ENCODE assay signal across 9 mouse cellular contexts in the genomic region with DNA sequence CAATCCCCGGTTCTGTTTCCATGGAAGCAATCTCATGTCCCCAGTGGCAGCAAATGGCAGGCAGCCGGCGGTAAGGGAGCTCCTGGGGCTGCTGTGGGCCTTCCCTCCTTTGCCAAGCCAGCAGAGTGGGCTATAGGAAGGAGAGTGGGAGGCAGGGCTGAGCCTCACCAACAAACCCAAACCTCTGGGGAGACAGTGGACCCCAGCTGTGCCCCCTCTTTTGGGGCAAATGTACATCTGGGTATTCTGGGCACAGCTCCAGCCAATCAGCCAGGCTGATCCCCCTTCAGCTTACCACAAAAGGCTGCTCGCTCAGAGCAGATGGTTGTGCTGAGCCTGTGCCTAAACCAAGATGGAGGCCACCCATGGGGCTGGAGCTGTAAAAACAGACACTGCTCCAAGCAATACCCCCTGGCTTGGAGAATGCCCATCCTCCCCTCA.
A peak's percentile ranks its signal among the peaks of the same experiment; 100 is the strongest.
DNase-seq lines count a peak whose midpoint lies in the region; ATAC-seq and TF ChIP-seq lines count a peak whose summit lies in the region.
"Had no signal": no experiment of that assay in that cellular context is flagged by ENCODE, and none has a peak within 500 bp of the region (broad histone marks: within the 10 kb centered on the region; RNA-seq: fewer than 3 reads in every experiment).

No protein-coding gene starts in this region.

- TF ChIP-seq CTCF in lung, adult 2 months (IDR thresholded peaks at IDR 0.05; ENCODE audit: insufficient read depth, low read length): no peak

- 55% methylated on average over 4 of the region's 4 CpGs for WGBS in forebrain, embryonic 11.5 days
- WGBS in forebrain, embryonic 10.5 days: 74% methylated on average over 4 of the region's 4 CpGs
- WGBS in embryonic facial prominence, embryonic 12.5 days: 30% methylated on average over 4 of the region's 4 CpGs
- 47% methylated on average over 4 of the region's 4 CpGs for WGBS in midbrain, embryonic 11.5 days
- 44% methylated on average over 4 of the region's 4 CpGs for WGBS in lung, adult 2 months

- DNase-seq in forebrain, embryonic 11.5 days (ENCODE audit: low spot score): peak; percentile 56
- DNase-seq in forebrain, embryonic 10.5 days (ENCODE audit: extremely low spot score, low spot score): no peak
- peak; percentile 66 for DNase-seq in heart, postnatal 4 days
- no peak for DNase-seq in midbrain, embryonic 11.5 days (ENCODE audit: low spot score, missing footprints)
- DNase-seq in lung, adult 2 months: no peak
- DNase-seq in spleen, postnatal 14 days (ENCODE audit: low spot score in 2 of 2): no peak
- no peak for DNase-seq in lung, postnatal 4 days

- no peak overlapping the region for H3K9ac ChIP-seq in forebrain, embryonic 11.5 days (ENCODE audit: low read length)
- H3K9ac ChIP-seq in embryonic facial prominence, embryonic 12.5 days: no peak overlapping the region
- no peak overlapping the region for H3K9ac ChIP-seq in midbrain, embryonic 11.5 days (ENCODE audit: low read length)
- H3K9ac ChIP-seq: liver, embryonic 15.5 days had no signal

- no peak for TF ChIP-seq POLR2A in lung, adult 2 months (IDR thresholded peaks at IDR 0.05; ENCODE audit: borderline replicate concordance, extremely low read depth, low read depth, low read length)

- no peak overlapping the region for H3K4me2 ChIP-seq in forebrain, embryonic 11.5 days (ENCODE audit: low read depth, low read length, severe bottlenecking)
- no peak overlapping the region for H3K4me2 ChIP-seq in embryonic facial prominence, embryonic 12.5 days (replicated peaks)
- H3K4me2 ChIP-seq in midbrain, embryonic 11.5 days: no peak overlapping the region
- H3K4me2 ChIP-seq: liver, embryonic 15.5 days had no signal

- no peaks in the 10 kb centered on the region; the same call in 1 of the 2 replicates for H3K27me3 ChIP-seq in forebrain, embryonic 11.5 days (ENCODE audit: control insufficient read depth, insufficient read depth, low read length)
- H3K27me3 ChIP-seq in forebrain, embryonic 10.5 days (ENCODE audit: poor library complexity, severe bottlenecking): peaks cover 39% of the 10 kb centered on the region
- H3K27me3 ChIP-seq in embryonic facial prominence, embryonic 12.5 days: no peaks in the 10 kb centered on the region
- H3K27me3 ChIP-seq in midbrain, embryonic 11.5 days (ENCODE audit: control insufficient read depth, insufficient read depth, low read length): no peaks in the 10 kb centered on the region
- H3K27me3 ChIP-seq: liver, embryonic 15.5 days had no signal

- H3K27ac ChIP-seq in forebrain, embryonic 11.5 days (ENCODE audit: low read depth, low read length): no peak overlapping the region
- no peak overlapping the region for H3K27ac ChIP-seq in forebrain, embryonic 10.5 days
- H3K27ac ChIP-seq in embryonic facial prominence, embryonic 12.5 days: peak overlapping the region; percentile 59
- peak overlapping the region; percentile 25; the same call in 1 of the 2 replicates for H3K27ac ChIP-seq in midbrain, embryonic 11.5 days (ENCODE audit: low read depth, low read length)
- H3K27ac ChIP-seq: liver, embryonic 15.5 days had no signal

- H3K9me3 ChIP-seq in forebrain, embryonic 11.5 days (ENCODE audit: control insufficient read depth, low read length): peaks cover 7% of the 10 kb centered on the region; the same call in 1 of the 2 replicates
- H3K9me3 ChIP-seq in forebrain, embryonic 10.5 days: peaks cover 17% of the 10 kb centered on the region; the same call in 1 of the 2 replicates
- peaks cover 6% of the 10 kb centered on the region; the same call in 1 of the 2 replicates for H3K9me3 ChIP-seq in embryonic facial prominence, embryonic 12.5 days
- H3K9me3 ChIP-seq in midbrain, embryonic 11.5 days (ENCODE audit: control insufficient read depth, low read length): peaks cover 3% of the 10 kb centered on the region
- H3K9me3 ChIP-seq: liver, embryonic 15.5 days had no signal

- H3K4me3 ChIP-seq in forebrain, embryonic 11.5 days (ENCODE audit: low read depth, low read length): no peak overlapping the region
- no peak overlapping the region for H3K4me3 ChIP-seq in forebrain, embryonic 10.5 days
- H3K4me3 ChIP-seq in embryonic facial prominence, embryonic 12.5 days: no peak overlapping the region
- no peak overlapping the region for H3K4me3 ChIP-seq in midbrain, embryonic 11.5 days (ENCODE audit: low read depth, low read length)
- no peak overlapping the region for H3K4me3 ChIP-seq in lung, adult 2 months (replicated peaks; ENCODE audit: extremely low read depth, low read depth, low read length)
- H3K4me3 ChIP-seq: liver, embryonic 15.5 days had no signal

- no peak; the same call in 1 of the 2 replicates for ATAC-seq in forebrain, embryonic 11.5 days (replicated peaks; ENCODE audit: low FRiP score)
- peak; percentile 66; the same call in 1 of the 2 replicates for ATAC-seq in embryonic facial prominence, embryonic 12.5 days (ENCODE audit: insufficient number of reproducible peaks, insufficient read depth, low FRiP score, low TSS enrichment)
- ATAC-seq in midbrain, embryonic 11.5 days (ENCODE audit: low FRiP score): peak; percentile 86

- no peaks in the 10 kb centered on the region; the same call in 1 of the 2 replicates for H3K4me1 ChIP-seq in forebrain, embryonic 11.5 days (replicated peaks; ENCODE audit: control insufficient read depth, insufficient read depth, low read length)
- H3K4me1 ChIP-seq in forebrain, embryonic 10.5 days: peaks cover 17% of the 10 kb centered on the region
- H3K4me1 ChIP-seq in embryonic facial prominence, embryonic 12.5 days: peaks cover 22% of the 10 kb centered on the region
- peaks cover 10% of the 10 kb centered on the region for H3K4me1 ChIP-seq in midbrain, embryonic 11.5 days (ENCODE audit: control insufficient read depth, insufficient read depth, low read length)
- H3K4me1 ChIP-seq in lung, adult 2 months (ENCODE audit: control insufficient read depth, insufficient read depth, low read length): no peaks in the 10 kb centered on the region; the same call in 1 of the 2 replicates
- H3K4me1 ChIP-seq: liver, embryonic 15.5 days had no signal

- no peaks in the 10 kb centered on the region for H3K36me3 ChIP-seq in forebrain, embryonic 11.5 days (ENCODE audit: control insufficient read depth, insufficient read depth, low read length)
- no peaks in the 10 kb centered on the region for H3K36me3 ChIP-seq in forebrain, embryonic 10.5 days (replicated peaks)
- no peaks in the 10 kb centered on the region for H3K36me3 ChIP-seq in embryonic facial prominence, embryonic 12.5 days
- no peaks in the 10 kb centered on the region for H3K36me3 ChIP-seq in midbrain, embryonic 11.5 days (ENCODE audit: control insufficient read depth, insufficient read depth, low read length)
- H3K36me3 ChIP-seq: liver, embryonic 15.5 days had no signal

Comparison
In these comparisons a context has a peak if more than half of its experiments do, and no peak if none do; other contexts are left out.
1. DNase-seq: peak in forebrain, embryonic 11.5 days (single experiment) and heart, postnatal 4 days (single experiment); none in forebrain, embryonic 10.5 days (single experiment), midbrain, embryonic 11.5 days (single experiment), lung, adult 2 months (single experiment), spleen, postnatal 14 days (0 of 2) and lung, postnatal 4 days (0 of 2).
2. H3K27ac ChIP-seq: peak in embryonic facial prominence, embryonic 12.5 days (single experiment) and midbrain, embryonic 11.5 days (single experiment); none in forebrain, embryonic 11.5 days (single experiment) and forebrain, embryonic 10.5 days (single experiment).